Mouse (Mus musculus) megakaryocyte, embryonic 14.5 days (primary cell): ENCODE results near the gene Phox2b. TPM values are rescaled to one million over a fixed set of nuclear protein-coding genes. Genes with fewer than 3 reads are reported as not detected.

ENCODE experiments used
- H3K27me3 ChIP-seq: replicated peaks from 2 replicates; pipeline ENCODE3; 2012; ENCODE audit warnings: inconsistent platforms
- H3K36me3 ChIP-seq: replicated peaks from 2 replicates; pipeline ENCODE3; 2012; ENCODE audit warnings: low read length, inconsistent platforms, mixed read lengths
- H3K4me1 ChIP-seq: 2 replicates; pipeline ENCODE4 v1.6.1; 2012; ENCODE audit warnings: inconsistent platforms
- H3K4me3 ChIP-seq: replicated peaks from 2 replicates; pipeline ENCODE3; 2012; ENCODE audit warnings: moderate library complexity, mild to moderate bottlenecking, inconsistent platforms
- H3K9me3 ChIP-seq: 2 replicates; pipeline ENCODE4 v1.6.1; 2012; ENCODE audit warnings: inconsistent platforms
- FLI1 ChIP-seq: IDR thresholded peaks from 2 replicates; pipeline ENCODE4 v1.6.1; 2012; ENCODE audit warnings: low read length, inconsistent platforms, mixed read lengths
- GATA1 ChIP-seq: IDR thresholded peaks from 3 replicates; pipeline ENCODE4 v1.6.1; 2012; ENCODE audit warnings: mixed read lengths, low read length, inconsistent platforms, borderline replicate concordance
- polyA plus RNA-seq: library from polyadenylated mRNA; stranded (reverse); fragments of >175 nt; gene quantifications from 2 replicates; pipeline ENCODE4 v1.2.3, GENCODE M21; 2012; ENCODE audit warnings: low replicate concordance; ENCODE audit not compliant: insufficient read depth

Phox2b gene
- 0.02 TPM in 1 of 2 replicates, not detected in the other for polyA plus RNA-seq

DNA sequence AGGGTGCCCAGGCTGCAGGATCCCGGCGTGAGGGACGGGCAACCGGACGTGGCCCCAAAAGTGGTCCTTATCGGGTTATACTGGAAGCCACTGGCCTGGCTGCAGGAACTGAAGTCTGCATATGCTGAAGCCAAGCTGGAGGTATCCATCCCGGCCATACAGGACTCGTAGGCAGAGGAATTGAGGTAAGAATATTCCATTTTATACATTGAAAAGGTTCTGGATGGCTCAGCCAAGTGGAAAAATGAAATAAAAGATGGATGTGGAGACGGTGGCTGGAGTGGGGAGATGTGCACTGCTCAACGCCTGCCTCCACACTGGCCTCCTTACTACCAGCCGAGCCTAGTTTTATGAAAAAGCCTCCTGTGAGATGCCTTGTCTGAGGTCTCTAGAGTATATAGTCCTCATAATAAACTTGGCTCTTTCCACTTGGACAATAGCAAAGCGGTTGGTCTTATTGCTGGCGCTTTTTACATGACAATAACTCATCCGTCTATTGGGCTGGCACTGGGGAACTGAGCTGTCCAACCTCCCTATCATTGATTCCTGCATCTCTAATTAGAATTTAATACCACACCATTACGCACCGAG lies at the start of gene Phox2b:
TSS of gene Phox2b (minus strand) at position 569 of the 591 bp plus-strand sequence.
- Histone ChIP-seq H3K27me3 (peaks cover 95% of the 10 kb centered on the region), H3K4me3 (no peak within 1 kb of the TSS)

DNA sequence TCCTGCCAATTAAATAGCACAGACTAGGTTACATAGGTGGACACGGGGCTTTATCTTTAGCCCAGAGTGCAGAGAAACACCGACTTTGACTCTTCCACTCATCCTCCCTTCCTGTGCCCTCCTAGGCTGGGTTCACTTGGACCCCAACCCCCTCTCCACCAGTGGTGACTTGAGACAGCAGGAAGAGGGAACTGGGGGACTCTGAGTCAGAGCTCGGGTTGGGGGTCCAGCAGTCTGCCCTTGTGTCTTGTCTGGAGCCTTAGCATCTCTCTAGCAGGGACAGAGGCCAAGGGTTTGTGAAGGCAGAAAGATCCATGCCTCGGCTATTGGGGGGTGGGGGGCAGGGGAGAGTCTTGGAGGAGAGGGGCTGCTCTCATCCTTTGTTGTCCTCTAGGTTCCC lies 43.5 kb upstream of the Phox2b start:
- Histone ChIP-seq H3K36me3 (no peaks in the 10 kb centered on the region), H3K4me3 (no peak overlapping the region), H3K4me1 (no peaks in the 10 kb centered on the region), H3K27me3 (no peaks in the 10 kb centered on the region), H3K9me3 (no peaks in the 10 kb centered on the region)
- TF ChIP-seq GATA1: no peak
- no peak for TF ChIP-seq FLI1

More for the DNA sequence above, at the start of gene Phox2b:
- H3K36me3 ChIP-seq: no peaks in the 10 kb centered on the region
- TF ChIP-seq FLI1 (no peak), GATA1 (no peak)
- H3K9me3 ChIP-seq: peaks cover 9% of the 10 kb centered on the region
- H3K4me1 ChIP-seq: peaks cover 27% of the 10 kb centered on the region

DNA sequence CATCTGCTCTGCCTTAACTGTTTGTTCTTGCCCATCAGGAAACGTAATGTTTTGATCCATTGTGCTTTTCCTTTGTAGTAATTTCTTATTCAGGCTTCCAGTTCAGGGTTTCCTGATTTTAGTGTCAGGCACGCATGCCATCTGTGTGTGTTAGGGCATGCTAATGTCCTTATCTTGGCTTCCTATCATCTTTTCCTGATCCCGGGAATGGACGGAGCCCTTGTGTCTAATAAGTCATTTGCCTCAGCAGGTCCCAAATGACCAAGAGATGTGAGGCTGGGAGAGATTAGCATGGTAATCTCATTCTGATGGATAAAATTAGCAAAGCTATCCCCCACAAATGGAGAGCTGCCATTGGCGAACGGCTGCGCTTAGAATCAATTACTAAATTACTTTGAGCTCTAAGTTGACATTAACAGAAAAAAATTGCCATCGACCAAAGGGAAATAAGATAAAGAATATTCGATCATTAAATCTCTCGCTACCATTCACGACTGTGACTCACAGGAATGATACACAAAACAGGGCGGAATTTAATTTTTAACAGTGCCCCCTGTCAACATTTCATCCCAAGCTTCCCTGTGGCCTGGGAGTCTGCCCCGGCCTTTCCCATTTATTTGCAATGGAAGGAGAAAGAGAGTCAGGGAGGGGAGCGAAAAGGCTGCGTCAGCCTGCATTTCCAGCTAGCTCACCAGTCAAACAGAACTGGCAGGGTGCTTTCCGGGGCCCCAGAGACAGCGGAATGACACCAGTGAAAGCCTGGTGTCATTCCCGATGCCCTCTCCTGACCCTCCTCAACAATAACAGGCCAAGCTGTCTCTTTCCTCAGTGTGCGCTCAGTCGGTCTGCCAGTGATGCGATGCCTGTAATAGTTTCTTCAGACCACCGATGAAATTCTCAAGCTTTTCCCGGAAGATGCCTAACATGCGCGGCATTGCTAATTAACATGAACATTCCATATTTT lies 40.2 kb upstream of the Phox2b start:
- Histone ChIP-seq H3K36me3 (no peaks in the 10 kb centered on the region), H3K4me3 (no peak overlapping the region), H3K9me3 (no peaks in the 10 kb centered on the region), H3K4me1 (no peaks in the 10 kb centered on the region), H3K27me3 (no peaks in the 10 kb centered on the region)
- no peak for TF ChIP-seq GATA1
- no peak for TF ChIP-seq FLI1

DNA sequence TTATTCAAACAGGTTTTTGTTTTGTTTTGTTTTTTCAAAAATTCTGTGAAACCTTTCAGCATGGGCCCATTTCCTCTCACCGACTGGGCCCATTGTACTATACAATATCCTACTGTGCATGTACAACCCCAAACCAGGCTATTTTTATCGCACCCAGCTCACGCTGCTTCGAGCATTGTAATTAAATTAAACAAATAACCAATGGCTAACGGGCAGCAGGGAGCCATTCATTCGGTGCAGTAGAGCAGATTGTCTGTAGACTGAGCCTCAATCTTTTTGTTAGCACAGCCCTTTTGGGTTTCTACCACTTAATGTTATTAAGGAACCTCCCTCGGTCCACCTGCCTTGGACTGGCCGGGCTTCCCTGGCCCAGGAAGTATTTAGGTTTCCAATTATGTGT lies 39.5 kb upstream of the Phox2b start:
- no peaks in the 10 kb centered on the region for H3K36me3 ChIP-seq
- H3K4me1 ChIP-seq: no peaks in the 10 kb centered on the region
- no peak overlapping the region for H3K4me3 ChIP-seq
- no peaks in the 10 kb centered on the region for H3K27me3 ChIP-seq
- TF ChIP-seq FLI1 (no peak), GATA1 (no peak)
- H3K9me3 ChIP-seq: peaks cover 1% of the 10 kb centered on the region

DNA sequence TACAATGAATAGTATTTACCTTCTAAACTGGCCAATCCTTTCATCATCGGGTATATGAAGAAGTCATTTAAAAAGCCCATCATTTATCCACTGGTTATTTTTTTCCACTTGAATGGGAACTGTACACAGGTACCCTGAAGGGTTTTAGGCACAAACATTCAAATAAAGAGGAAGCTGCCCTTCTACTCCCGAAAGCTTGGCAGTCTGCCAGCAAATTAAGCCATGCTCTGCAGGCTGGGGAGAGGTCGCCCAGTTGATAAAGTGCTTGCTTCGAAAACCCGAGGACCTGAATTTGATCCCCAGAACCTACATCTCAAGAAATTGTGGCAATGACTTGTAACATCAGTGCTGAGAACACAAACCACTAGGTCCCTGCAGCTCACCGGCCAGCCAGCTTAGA lies 35.6 kb upstream of the Phox2b start:
- H3K36me3 ChIP-seq: no peaks in the 10 kb centered on the region
- H3K4me1 ChIP-seq: no peaks in the 10 kb centered on the region
- no peak for TF ChIP-seq GATA1
- TF ChIP-seq FLI1: no peak
- H3K9me3 ChIP-seq: peaks cover 10% of the 10 kb centered on the region
- no peak overlapping the region for H3K4me3 ChIP-seq
- H3K27me3 ChIP-seq: no peaks in the 10 kb centered on the region

DNA sequence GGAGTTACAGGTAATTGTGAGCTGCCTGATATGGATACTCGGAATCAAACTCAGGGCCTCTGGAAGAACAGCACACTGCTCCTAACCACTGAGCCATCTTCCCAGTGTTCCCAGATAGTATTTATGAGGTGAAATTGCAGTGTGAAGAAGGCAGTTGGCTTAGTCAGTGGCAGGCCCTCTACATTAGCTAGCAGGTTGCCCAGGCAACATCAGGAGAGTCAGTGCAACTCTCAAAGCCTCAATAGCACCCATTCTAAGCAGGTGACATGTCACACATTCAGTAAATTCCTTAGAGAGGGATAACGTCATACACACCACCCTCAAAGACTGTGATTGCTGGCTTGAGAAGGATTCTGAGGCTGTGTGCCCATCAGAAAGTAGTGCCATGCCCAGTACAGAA lies 32.6 kb upstream of the Phox2b start:
- Histone ChIP-seq H3K4me1 (no peaks in the 10 kb centered on the region), H3K4me3 (no peak overlapping the region), H3K9me3 (peaks cover 10% of the 10 kb centered on the region), H3K27me3 (no peaks in the 10 kb centered on the region), H3K36me3 (no peaks in the 10 kb centered on the region)
- TF ChIP-seq FLI1: no peak
- no peak for TF ChIP-seq GATA1

DNA sequence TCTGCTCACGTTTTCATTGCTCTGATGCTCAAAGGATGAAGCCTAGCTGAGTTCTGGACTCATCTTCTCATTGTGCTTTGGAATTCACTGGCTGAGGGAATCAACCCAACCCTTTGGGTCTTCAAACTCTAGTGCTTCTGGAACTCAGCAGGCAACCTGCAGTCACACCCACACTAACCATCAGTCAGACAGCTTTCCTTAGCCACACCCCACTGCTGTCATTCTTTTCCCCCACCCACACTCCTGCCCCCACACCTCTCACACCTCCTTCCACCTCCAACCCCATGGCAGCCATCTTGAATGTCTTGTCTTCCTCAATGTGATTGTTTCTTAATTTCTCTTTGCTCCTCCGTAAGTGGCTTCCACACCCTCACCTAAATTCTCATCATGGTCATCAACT lies 7.2 kb upstream of the Phox2b start:
- H3K4me1 ChIP-seq: no peaks in the 10 kb centered on the region
- H3K36me3 ChIP-seq: no peaks in the 10 kb centered on the region
- TF ChIP-seq FLI1 (no peak), GATA1 (no peak)
- H3K9me3 ChIP-seq: peaks cover 4% of the 10 kb centered on the region; the same call in 1 of the 2 replicates
- peaks cover 44% of the 10 kb centered on the region for H3K27me3 ChIP-seq
- no peak overlapping the region for H3K4me3 ChIP-seq

DNA sequence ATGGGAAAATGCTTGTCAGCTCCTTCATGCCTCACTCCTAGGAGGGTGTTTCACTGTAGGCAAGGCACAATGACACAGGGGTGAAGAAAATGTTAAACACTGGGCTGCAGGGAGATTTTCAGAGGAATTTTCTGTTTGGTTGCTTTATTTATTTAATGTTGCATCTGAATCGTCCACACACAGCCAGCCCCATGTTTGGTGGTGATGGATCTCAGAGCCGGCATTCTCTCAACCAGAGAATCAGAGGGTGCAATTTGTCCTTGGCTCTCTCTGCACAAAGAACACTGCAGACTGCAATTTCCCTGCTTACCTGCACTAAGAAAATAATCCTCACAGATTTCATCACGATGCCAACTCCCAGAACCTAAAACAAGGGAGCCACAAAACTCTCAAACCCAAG lies 3.9 kb upstream of the Phox2b start:
- TF ChIP-seq FLI1 (no peak), GATA1 (no peak)
- peaks cover 73% of the 10 kb centered on the region for H3K27me3 ChIP-seq
- no peak overlapping the region for H3K4me3 ChIP-seq
- peaks cover 9% of the 10 kb centered on the region for H3K9me3 ChIP-seq
- peaks cover 5% of the 10 kb centered on the region; the same call in 1 of the 2 replicates for H3K4me1 ChIP-seq
- no peaks in the 10 kb centered on the region for H3K36me3 ChIP-seq

DNA sequence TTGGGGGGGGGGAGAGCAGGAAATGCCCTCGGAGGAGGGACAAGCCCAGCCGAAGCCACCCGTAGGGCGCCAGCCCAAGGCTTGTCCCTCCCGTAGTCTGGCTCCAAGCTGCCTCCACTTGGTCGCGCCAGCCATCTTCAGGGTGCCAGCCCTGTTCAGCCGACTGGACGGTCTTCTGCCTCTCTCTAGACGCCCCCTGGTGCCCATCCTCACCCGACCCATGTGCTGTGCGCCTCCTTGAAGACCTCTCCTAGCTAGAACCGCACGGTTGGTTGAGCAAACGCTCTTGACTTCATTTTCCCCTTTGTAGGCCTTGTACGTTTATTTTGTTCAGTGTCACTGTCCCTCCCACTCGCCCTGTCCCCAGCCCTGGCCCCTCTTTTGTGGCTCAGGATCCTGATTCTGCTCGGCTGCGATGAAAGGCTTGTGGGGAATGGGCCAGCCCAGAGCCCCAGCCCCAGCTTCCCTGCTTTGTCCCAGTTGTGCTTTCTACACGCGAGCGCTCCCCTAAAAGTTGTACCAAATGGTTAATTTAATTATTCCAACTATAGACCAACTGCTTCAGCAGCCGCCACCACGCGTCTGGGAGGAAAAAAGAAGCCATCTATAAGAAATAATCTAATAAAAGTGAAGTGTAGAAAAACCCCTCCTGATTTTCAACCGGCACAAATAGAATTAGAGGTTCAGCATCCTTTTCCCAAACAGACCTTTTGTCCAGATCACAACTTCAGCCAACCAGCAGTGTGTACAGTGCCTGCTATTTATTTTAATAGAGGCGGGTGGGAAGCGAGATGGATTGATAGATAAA lies 2.9 kb upstream of the Phox2b start:
- Histone ChIP-seq H3K4me3 (no peak overlapping the region), H3K27me3 (peaks cover 82% of the 10 kb centered on the region), H3K36me3 (no peaks in the 10 kb centered on the region), H3K4me1 (peaks cover 11% of the 10 kb centered on the region), H3K9me3 (peaks cover 9% of the 10 kb centered on the region)
- TF ChIP-seq GATA1 (no peak), FLI1 (no peak)

DNA sequence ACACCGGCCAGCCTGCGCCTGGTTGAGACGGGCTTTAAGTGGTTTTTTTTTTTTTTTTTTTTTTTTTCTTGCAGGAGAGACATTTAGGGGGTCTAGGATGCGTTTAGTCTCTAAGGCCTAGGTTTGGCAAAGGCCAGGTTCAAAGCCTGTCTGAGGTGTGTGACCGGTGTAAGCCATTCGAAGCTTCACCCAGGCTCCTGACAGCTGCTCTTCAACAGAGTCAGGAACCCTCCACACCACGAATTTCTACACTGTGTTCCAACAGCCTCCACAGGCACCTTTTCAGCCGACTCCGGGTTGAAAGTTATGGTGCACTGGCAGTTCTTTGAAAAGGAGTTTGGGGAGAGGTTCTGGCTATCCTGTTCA lies 2.3 kb upstream of the Phox2b start:
- Histone ChIP-seq H3K4me3 (no peak overlapping the region), H3K36me3 (no peaks in the 10 kb centered on the region), H3K27me3 (peaks cover 86% of the 10 kb centered on the region), H3K9me3 (peaks cover 9% of the 10 kb centered on the region), H3K4me1 (peaks cover 14% of the 10 kb centered on the region)
- TF ChIP-seq GATA1 (no peak), FLI1 (no peak)
